Mouse (Mus musculus) MEL (cell line): ENCODE measurements around the gene Nfia.

Source experiments
- CTCF ChIP-seq, 3 experiments: IDR thresholded peaks in 2 of 3; conservative IDR thresholded peaks in 1 of 3; 2 replicates each; pipeline ENCODE4 v1.5.1; 2011 to 2012; ENCODE audit warnings: low read length in 3 of 3, low read depth in 2 of 3, mild to moderate bottlenecking in 2 of 3, improper control_type of control experiment in 1 of 3, inconsistent platforms in 1 of 3, mixed read lengths in 1 of 3, moderate library complexity in 1 of 3; ENCODE audit not compliant: control insufficient read depth in 1 of 3, insufficient read depth in 1 of 3, poor library complexity in 1 of 3, severe bottlenecking in 1 of 3
- ETS1 ChIP-seq: IDR thresholded peaks from 2 replicates; pipeline ENCODE4 v1.6.1; 2012; ENCODE audit warnings: low read depth, mild to moderate bottlenecking, inconsistent platforms, low read length, improper control_type of control experiment, moderate library complexity
- HCFC1 ChIP-seq: IDR thresholded peaks from 2 replicates; pipeline ENCODE4 v1.6.1; 2012; ENCODE audit warnings: low read depth, mild to moderate bottlenecking, inconsistent platforms, low read length, improper control_type of control experiment, moderate library complexity
- NRF1 ChIP-seq: IDR thresholded peaks from 2 replicates; pipeline ENCODE4 v1.6.1; 2014; ENCODE audit warnings: low read depth, mild to moderate bottlenecking, inconsistent platforms, low read length, improper control_type of control experiment, moderate library complexity; ENCODE audit not compliant: poor library complexity, insufficient read depth, severe bottlenecking
- POLR2AphosphoS2 ChIP-seq: IDR thresholded peaks from 2 replicates; pipeline ENCODE4 v1.6.1; 2011; ENCODE audit warnings: low read length, improper control_type of control experiment

GRCm38 (mm10) chr4:98091368-98091827 lies 318.9 kb downstream of the Nfia start:
- TF ChIP-seq NRF1 (no peak), HCFC1 (no peak), ETS1 (no peak), POLR2AphosphoS2 (no peak), CTCF (IDR thresholded peaks at IDR 0.05 in 2 of 3, conservative IDR thresholded peaks at IDR 0.05 in 1 of 3; ENCODE audit: control insufficient read depth in 1 of 3, insufficient read depth in 1 of 3, low read depth in 2 of 3, low read length in 3 of 3, poor library complexity in 1 of 3, severe bottlenecking in 1 of 3) (no peak)
